Mouse (Mus musculus) liver, embryonic 13.5 days (tissue): ENCODE data around the gene Vmn1r84. TPM values are rescaled to one million over a fixed set of nuclear protein-coding genes. Genes with fewer than 3 reads are reported as not detected.

Experiments used
- ATAC-seq: fragments of 200-750 bp; cut with Nextera tagmentation; 2 replicates; pipeline ENCODE4 v1.8.0; 2017; ENCODE audit warnings: low read depth, mild to moderate bottlenecking, moderate number of reproducible peaks, moderate library complexity
- DNase-seq: peaks from one replicate; pipeline ENCODE4 v3.0.0; 2022
- H3K27ac ChIP-seq: fragments of 300-500 bp; sonication (generic); 2 replicates; pipeline ENCODE4 v1.5.1; 2015; ENCODE audit warnings: moderate library complexity, mild to moderate bottlenecking, inconsistent platforms
- H3K27me3 ChIP-seq: fragments of 300-500 bp; sonication (generic); 2 replicates; pipeline ENCODE4 v1.6.1; 2015; ENCODE audit warnings: mild to moderate bottlenecking, inconsistent platforms
- H3K36me3 ChIP-seq: fragments of 300-500 bp; sonication (generic); 2 replicates; pipeline ENCODE4 v1.6.1; 2015; ENCODE audit warnings: mild to moderate bottlenecking, inconsistent platforms
- H3K4me1 ChIP-seq: fragments of 300-500 bp; sonication (generic); replicated peaks from 2 replicates; pipeline ENCODE4 v1.6.1; 2015; ENCODE audit warnings: inconsistent platforms
- H3K4me2 ChIP-seq: fragments of 300-500 bp; sonication (generic); 2 replicates; pipeline ENCODE4 v1.6.1; 2015; ENCODE audit warnings: inconsistent platforms, mild to moderate bottlenecking, moderate library complexity
- H3K4me3 ChIP-seq: fragments of 300-500 bp; sonication (generic); replicated peaks from 2 replicates; pipeline ENCODE4 v1.5.1; 2015; ENCODE audit warnings: mild to moderate bottlenecking, inconsistent platforms
- H3K9ac ChIP-seq: fragments of 300-500 bp; sonication (generic); 2 replicates; pipeline ENCODE4 v1.6.1; 2015; ENCODE audit warnings: mild to moderate bottlenecking, inconsistent platforms
- H3K9me3 ChIP-seq: fragments of 300-500 bp; sonication (generic); replicated peaks from 2 replicates; pipeline ENCODE4 v1.6.1; 2016; ENCODE audit warnings: inconsistent platforms
- WGBS: fragments of 180-500 bp; shearing (Covaris S2); methylation state at CpG from one replicate; pipeline ENCODE4 v1.1.7; 2015; ENCODE audit not compliant: insufficient replicate concordance; 5-methylcytosine and 5-hydroxymethylcytosine counted together
- microRNA-seq: library from miRNA; unstranded; fragments of <30 nt; microRNA quantifications from one replicate; pipeline ENCODE4, GENCODE M21; 2016
- polyA plus RNA-seq: library from polyadenylated mRNA; unstranded; fragments of >200 nt; fragmentation: Nextera tagmentation; extraction: Ambion mirVana; gene quantifications from 2 replicates; pipeline ENCODE4 v1.2.1, GENCODE M21; 2015

The Vmn1r84 gene
- not detected in 2 replicates for polyA plus RNA-seq

- no peaks in the 10 kb centered on the region for H3K36me3 ChIP-seq
- H3K27ac ChIP-seq = no peak within 1 kb of the TSS
- 31% methylated on average over 1 of the region's 1 CpGs for WGBS
- H3K27me3 ChIP-seq = no peaks in the 10 kb centered on the region
- no peaks in the 10 kb centered on the region for H3K4me1 ChIP-seq
- no peak within 1 kb of the TSS for H3K4me2 ChIP-seq
- H3K9ac ChIP-seq = no peak within 1 kb of the TSS
- no peak for DNase-seq
- H3K4me3 ChIP-seq = no peak within 1 kb of the TSS
- no peaks in the 10 kb centered on the region for H3K9me3 ChIP-seq
- ATAC-seq = no peak
These were observed at the start of gene Vmn1r84 for GRCm38 (mm10) chr7:12369173-12369572. Gene Vmn1r84, minus strand, starts transcription at chr7:12369273.

- H3K9me3 ChIP-seq = peaks cover 4% of the 10 kb centered on the region; the same call in 1 of the 2 replicates
- no peak within 1 kb of the TSS for H3K4me3 ChIP-seq
- no peaks in the 10 kb centered on the region for H3K36me3 ChIP-seq
- H3K27ac ChIP-seq = no peak within 1 kb of the TSS
- no peak for DNase-seq
- ATAC-seq = no peak
- H3K4me1 ChIP-seq = no peaks in the 10 kb centered on the region
- H3K4me2 ChIP-seq = no peak within 1 kb of the TSS
- H3K9ac ChIP-seq = no peak within 1 kb of the TSS
- no peaks in the 10 kb centered on the region for H3K27me3 ChIP-seq
- 56% methylated on average over 2 of the region's 2 CpGs for WGBS
These were observed 39.7 kb downstream of the Vmn1r84 start, which contains the start of gene Vmn1r83 for GRCm38 (mm10) chr7:12329381-12329780. Gene Vmn1r83, minus strand, starts transcription at chr7:12329481.

Small RNA genes lying within 50 kb of the gene (microRNA-seq; reads per million reads assigned to microRNA genes)
- not detected for gene Gm23521

Other genes starting within 250 kb of the Vmn1r84 start
- not detected in 2 replicates for gene Vmn1r78, start 219.0 kb downstream of the Vmn1r84 start, polyA plus RNA-seq
- not detected in 2 replicates for gene Vmn1r79, start 198.0 kb downstream of the Vmn1r84 start, polyA plus RNA-seq
- not detected in 2 replicates for gene Vmn1r80, start 180.0 kb downstream of the Vmn1r84 start, polyA plus RNA-seq
- gene Vmn1r81, start 101.0 kb downstream of the Vmn1r84 start, polyA plus RNA-seq = not detected in 2 replicates
- not detected in 2 replicates for gene Vmn1r82, start 68.8 kb downstream of the Vmn1r84 start, polyA plus RNA-seq
- gene Vmn1r83, start 39.8 kb downstream of the Vmn1r84 start, polyA plus RNA-seq = not detected in 2 replicates
- gene Zfp551, start 53.5 kb upstream of the Vmn1r84 start, polyA plus RNA-seq = 0.58 and 0.88 TPM in 2 replicates
- 2.8 and 4.6 TPM in 2 replicates for gene Zfp606, start 109.0 kb upstream of the Vmn1r84 start, polyA plus RNA-seq
- gene 2900092C05Rik, start 143.2 kb upstream of the Vmn1r84 start, polyA plus RNA-seq = not detected in 2 replicates
- gene Vmn2r53, start 239.5 kb upstream of the Vmn1r84 start, polyA plus RNA-seq = not detected in 2 replicates